Mouse (Mus musculus): Measurements from ENCODE around the gene Farsb.

Farsb gene

DNA sequence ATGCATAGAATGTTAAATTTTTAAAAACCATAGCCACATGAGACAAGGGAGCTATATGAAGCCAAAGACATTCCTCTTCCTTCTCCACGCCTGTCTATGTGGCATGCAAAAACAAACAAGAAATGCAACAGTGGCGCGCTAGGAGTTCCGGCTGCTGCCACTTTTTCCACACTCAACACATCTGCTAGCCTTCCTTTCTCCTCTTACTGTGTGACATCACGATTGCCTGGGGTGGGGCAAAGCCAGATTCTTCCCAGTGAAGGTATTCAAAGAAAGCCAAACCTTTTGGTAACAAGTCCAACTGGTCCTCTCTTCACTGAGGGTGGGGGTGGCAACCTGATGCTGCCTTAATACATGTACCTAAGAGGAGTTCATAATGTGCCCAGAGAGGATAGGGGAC is 66.9 kb downstream of the Farsb start:
- no peak for DNase-seq (ENCODE audit: low read depth in 2 of 2, low spot score in 2 of 2)

DNA sequence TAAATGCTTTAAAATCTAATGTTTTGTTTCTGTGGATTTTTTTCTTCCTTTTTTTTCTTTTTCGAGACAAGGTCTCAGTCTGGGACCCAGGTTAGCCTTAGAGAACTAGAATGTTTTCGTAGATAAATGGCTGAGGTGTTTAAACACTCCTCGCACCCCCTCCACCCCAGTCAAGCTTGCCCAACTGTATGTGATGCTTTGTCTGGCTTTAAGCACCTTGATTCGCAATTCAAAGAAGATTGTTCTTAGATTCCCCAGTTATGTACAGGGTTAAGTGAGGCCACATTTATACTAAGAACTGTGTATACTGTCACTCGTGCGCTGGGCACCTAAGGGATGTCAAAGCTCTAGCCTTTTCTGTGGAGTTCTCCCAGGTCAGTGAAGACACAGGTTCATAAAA is 68.4 kb downstream of the Farsb start:
- DNase-seq (ENCODE audit: low read depth in 2 of 2, low spot score in 2 of 2), result no peak

DNA sequence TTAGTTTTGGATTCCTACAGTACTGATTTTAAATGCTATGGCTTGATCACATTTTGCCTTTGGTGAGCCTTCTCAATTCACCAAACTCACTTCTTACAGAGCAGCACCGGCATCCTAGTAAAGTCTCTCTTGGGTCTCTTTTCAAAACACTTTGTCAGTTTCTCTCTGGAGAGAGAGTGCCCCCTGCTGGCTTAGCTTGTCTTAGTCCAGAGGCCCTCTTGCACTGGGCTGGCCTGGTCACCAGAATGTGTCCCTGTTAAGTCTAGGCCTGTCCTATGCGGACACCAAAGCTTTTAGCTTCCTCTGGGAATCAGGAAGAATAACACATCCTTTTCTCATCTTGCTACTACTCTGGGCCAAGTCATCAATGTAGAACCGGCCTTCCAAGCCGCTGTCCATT is 69.1 kb downstream of the Farsb start:
- DNase-seq (ENCODE audit: low read depth in 2 of 2, low spot score in 2 of 2), result no peak

DNA sequence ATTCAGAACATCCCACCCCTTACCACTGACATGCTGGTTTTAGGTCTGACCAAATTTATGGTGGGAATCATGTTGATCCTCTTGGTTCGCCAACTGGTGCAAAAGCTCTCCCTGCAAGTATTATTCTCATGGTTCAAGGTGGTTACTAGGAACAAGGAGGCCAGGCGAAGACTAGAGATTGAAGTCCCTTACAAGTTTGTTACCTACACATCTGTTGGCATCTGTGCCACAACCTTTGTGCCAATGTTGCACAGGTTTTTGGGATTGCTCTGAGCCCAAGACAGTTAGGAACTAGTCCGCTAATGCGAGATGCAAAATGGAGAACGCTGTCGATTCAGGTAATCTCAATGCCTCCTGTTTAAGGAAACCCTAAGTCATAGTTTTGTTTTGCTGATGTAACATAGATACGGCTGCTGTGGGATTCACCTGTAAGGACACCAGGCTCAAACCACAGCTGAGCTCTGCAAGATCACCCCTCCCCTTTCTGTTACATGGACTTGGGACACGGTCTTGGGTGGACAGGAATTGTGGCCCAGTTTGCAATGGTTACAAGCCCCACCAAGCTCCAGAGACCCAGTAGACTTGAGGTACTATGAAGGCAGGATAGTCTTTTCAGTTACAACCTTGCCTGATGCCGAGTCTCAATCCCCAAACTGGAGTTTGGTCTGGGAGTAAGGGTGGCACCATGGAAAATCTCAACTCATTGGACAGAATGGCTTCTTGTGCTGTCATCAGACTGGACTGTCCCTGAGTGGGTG is 71.4 kb downstream of the Farsb start:
- DNase-seq (ENCODE audit: low read depth in 2 of 2, low spot score in 2 of 2), result no peak

DNA sequence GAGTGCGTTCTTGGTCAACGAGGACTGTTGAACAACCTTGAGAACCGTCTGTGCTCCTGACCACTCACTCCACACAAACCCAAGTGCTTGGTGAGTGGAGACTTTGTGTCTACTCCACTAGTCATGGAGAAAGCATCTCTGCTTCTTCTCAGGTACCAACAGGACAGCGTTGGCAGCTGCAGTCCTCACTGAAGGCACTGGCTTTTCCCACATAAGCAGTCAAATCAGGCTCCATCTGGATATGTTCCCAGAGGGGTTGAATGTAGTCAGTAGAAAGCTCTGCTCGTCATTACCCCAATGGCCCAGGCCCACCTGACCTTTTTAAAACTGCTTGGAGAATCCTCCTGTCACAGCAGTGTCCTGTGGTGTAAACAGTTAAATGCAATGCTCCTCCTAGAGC is 74.3 kb downstream of the Farsb start:
- no peak for DNase-seq (ENCODE audit: low read depth in 2 of 2, low spot score in 2 of 2)

DNA sequence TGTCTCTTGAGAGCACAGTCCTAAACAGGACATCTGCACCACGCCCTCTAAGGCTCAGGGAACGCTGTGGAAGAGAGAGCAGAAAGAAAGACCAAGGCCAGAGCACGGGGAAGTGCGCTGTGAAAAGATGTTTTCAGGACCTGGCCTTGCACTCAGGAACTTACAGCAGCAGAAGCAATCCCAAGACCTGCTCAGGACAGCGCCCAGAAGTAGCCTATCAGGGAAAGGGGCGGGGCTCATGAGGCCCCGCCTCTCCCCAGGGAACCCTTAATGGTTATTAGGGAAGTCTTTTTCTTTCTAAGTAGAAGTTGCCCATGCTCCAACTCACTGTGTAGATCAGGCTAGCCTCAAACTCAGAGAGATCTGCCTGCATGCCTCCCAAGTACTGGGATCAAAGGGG is 76.0 kb downstream of the Farsb start:
- DNase-seq (ENCODE audit: low read depth in 2 of 2, low spot score in 2 of 2), result no peak

DNA sequence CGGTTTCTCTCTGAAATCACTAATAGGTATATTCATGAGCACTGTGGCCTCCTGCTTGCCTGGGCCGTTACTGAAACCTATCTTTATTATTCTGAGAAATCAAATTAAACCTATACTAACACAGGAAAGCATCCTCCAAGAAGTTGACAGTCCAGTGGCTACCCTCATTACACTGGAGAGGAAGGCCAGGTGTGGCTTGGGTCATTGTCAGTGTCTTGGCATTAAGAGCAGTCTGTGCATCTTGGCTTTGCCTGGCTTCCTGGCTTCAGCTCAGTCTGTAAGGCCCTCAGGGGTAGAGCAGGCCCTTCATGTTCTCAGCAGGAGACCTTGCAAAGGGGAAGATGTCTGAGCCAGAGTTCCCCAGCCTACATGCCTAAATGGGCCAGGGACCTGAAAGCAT is 79.3 kb downstream of the Farsb start:
- no peak for DNase-seq (ENCODE audit: low read depth in 2 of 2, low spot score in 2 of 2)

DNA sequence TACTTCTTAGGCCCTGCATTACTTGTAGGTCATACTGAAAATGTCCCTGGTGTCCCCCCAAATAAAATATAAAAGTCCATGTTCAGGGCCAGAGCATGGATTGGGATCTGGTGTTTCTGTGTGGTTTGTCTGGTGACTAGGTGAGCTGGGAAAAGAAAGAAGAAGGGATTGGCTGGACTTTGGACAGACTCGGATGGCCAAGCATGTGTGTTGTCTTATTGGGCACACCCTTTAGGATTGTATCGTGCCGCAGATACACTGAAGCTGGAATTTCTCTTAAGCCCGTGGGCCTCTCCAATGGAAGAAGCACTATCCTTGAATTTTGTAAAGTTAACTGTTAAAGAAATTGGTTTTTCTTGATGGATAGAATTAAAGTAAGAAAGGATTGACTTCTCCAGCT is 87.3 kb downstream of the Farsb start:
- no peak for DNase-seq (ENCODE audit: low read depth in 2 of 2, low spot score in 2 of 2)

DNA sequence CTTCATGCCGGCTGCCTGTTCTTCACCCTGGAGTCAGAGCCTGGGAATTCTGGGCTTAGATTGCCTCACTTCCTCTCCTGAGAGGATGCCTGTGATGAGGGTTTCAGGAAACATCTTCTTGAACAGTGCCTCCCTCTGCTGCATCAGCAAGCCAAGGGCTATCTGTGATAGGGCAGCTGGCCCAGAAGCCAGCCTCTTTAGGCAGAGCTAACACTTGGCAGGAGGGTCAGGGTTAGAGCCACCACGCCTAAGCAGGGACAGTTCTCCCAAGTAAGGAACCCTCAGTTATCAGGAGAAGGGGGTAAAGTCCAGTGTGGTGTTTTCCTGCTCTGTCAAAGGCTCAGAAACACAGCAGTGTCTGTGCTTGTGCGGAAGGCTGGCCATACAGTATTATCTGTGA is 88.9 kb downstream of the Farsb start:
- DNase-seq (ENCODE audit: low read depth in 2 of 2, low spot score in 2 of 2), result no peak

DNA sequence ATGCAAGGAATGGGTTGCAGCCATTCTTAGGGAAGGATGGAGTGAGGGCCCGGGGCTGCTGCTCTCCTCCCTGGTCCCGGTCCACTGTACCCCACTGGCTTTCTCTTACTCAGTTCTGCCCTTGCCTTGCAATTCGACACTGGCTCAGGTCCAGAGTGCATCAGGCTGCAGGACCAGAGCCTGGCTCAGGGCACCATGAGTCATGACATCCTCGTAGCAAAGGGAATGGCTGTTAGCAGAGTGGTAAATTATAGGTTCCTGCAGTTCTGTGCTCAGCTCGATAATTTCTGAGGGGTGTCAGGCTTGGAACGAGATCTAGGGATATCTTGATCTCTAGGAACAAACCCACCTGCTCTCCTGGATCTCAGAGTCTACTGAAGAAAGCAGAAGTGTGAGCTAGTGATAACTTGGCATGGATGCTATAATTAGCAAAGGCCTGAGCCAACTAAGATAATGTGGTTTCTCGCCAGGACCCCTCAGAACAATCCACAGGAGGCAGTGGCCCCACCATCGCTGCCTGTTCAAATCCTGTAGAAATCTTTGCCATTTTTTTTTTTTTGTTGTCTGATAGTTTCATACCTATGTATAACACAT is 92.3 kb downstream of the Farsb start:
- no peak for DNase-seq (ENCODE audit: low read depth in 2 of 2, low spot score in 2 of 2)

DNA sequence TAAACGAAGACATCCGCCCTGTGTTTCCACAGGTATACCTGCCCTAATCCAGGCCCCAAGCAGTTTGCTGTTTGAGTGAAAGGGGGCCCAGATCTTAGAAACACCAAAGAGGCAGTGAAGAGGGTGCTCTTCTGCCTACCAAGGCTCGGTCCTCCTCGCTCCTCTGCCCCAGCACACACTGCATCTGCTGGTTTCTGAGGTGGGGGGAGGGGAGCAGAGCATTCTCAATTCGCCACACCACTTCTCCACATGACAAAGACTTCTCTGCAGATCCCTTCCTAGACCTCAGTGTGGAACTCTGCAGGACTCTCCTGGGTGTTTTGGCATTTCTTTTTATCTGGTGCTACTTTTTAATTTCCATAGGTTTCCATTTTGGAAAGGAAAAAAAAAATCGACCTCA is 93.0 kb downstream of the Farsb start:
- DNase-seq (ENCODE audit: low read depth in 2 of 2, low spot score in 2 of 2), result no peak

DNA sequence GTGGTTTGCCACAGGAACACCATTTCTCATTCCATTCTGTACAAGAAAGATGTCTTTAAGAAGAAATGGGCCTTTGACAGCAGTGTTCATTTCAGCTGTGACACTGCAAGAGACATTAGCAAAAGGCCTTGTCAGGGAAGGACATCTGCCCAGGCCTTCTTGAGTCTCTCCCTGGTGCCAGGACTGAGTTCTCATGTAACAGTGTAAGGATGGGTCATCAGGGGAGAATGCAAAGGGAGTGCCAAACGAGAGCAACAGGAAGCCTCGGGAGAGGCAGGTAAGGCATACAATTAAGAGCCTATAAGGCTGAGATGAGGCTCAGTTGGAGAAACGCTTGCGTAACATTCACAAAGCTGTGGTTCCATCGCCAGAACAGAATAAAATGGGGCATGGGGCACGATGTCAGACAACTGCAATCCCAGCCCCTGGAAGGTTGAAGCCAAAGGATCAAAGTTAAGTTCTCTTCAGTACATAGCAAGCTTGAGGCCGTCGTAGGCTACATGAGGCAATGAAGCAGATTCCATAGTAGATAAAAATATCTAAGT is 93.4 kb downstream of the Farsb start:
- no peak for DNase-seq (ENCODE audit: low read depth in 2 of 2, low spot score in 2 of 2)

DNA sequence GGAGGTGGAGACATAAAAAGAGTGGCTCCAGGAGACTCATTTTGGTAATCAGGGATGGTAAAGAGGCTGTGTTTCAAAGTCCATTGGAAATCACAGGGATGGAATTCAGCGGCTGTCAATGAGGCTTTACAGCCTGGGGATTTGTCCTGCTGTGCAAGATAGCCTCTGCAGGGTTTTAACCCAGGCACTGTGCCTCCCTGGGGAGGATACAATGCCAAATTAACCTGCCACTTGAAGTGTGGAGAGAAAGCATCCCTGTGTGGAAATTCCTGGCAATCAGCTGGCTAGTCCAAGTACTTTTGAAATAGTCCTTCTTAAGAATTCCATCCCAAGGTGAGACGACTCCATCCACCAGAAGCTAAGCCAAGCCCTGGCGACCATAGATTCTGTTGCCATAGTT is 99.8 kb downstream of the Farsb start:
- DNase-seq (ENCODE audit: low read depth in 2 of 2, low spot score in 2 of 2), result no peak

DNA sequence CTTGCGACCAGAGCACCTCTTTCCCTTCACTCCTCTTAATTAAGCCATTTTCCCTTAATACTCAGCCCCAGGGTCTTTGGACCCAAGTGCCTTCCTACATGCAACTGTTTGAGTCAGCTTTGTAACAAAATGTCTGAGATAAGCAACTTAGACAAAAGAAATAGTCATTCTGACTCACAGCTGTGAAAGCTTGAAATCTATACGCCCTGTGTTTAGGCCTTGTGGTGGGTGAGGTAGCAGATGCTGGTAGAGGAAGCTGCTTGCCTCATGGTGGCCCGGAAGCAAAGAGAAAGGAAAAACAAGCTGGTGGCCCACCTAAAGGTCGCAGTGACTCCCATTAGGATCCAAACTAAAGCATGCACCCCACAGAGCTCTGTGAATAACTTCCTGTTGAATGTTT is 100.8 kb downstream of the Farsb start:
- no peak for DNase-seq (ENCODE audit: low read depth in 2 of 2, low spot score in 2 of 2)

DNA sequence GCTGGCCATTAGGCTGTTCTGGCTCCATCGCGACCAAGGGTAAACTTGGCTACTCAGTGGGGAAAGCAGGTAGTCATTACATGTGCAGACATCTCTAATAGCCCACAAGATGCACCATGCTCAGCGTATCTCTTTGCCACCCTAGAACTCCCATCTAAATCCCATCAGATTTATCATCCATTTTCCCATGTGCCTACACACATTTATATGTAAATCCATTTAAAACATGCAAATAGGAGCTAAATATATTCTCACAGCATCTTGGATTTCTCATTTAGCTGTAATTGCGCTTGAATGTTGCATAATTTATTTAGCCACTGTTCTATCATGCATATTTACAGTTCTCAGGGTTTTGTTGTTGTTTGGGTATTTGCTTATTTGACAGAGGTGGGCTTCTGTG is 107.7 kb downstream of the Farsb start:
- DNase-seq (ENCODE audit: low read depth in 2 of 2, low spot score in 2 of 2), result no peak

DNA sequence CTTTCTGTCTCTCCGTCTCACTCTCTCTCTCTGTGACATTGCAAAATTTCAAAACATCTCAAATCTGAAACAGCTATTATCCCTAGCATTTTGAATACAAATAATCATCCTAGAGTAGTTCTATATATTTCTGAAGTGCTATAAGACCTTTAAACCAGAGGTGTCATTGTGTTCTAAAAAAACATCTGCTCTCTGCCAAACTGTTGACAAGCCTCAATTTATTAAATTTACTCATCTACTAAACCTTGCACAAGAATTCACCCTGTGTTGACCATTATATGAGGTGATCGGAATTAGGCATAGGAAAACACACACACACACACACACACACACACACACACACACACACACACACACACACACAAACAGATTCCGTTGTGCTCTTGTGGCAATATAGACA is 113.6 kb downstream of the Farsb start:
- no peak for DNase-seq (ENCODE audit: low read depth in 2 of 2, low spot score in 2 of 2)

DNA sequence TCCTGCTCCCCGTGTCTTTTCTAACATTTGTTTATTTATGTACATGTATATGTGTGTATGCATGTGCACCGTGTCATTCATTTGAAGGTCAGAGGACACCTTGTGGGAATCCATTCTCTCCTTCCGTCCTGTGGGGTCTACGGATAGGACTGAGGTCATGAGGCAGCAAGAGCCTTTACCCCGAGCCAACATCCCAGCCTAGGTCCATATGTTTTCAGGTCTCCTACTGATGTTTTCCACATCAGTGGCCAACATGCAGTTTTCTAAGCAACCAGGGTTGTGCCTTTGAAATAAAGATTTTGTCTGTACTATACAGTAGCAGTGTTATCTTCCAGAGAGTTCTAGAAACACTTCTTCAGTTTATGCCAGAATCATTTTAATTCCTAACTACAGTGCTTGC is 114.9 kb downstream of the Farsb start:
- DNase-seq (ENCODE audit: low read depth in 2 of 2, low spot score in 2 of 2), result no peak

DNA sequence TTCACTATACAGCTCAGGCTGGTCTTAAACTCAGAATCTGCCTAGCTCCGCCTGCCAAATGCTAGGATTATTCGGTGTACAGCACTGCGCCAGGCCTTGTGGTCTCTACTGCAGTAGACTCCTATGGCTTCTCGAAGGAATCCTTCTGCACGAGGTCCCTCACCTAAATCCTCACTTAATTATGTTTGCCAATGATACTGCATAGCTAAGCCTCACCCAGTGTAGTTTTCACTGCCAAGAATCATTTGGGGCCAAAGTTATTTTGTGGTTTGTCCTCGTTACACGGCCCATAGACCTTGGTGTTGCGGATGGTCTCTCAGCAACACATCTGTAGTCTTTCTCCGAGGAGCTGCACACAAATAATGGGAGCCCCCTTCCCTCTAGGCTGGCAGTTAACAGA is 116.4 kb downstream of the Farsb start:
- DNase-seq (ENCODE audit: low read depth in 2 of 2, low spot score in 2 of 2), result no peak

DNA sequence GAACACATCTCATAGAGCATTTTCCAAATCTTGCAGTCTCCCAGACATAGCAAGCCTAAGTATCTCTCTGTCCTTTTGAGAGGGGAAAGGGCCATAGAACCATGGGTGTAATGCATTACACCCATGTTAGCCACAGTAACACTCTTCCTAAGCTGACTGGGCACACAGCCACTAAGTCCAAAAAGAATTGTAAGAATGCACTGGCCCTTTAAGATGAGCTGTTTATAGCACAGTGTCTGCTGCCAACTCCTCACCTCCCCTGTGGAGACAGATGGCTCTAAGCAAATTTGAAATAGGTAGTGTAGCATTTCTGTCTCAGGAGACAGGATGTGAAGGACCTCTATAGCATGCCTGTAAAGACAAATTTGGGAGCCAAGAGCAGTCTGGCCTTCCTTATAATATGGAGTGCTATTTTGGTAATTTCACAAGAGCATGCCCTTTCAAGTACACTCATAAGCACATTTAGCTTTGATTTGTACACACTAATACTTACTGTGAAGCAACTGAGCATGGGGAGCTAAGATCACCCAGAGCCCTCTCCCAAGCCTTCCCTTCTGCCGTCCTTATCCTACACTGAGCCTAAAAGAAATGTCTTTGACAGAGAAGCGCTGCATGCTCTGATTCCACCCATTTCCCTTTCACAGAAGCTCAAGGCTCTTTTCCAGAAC is 117.0 kb downstream of the Farsb start:
- DNase-seq (ENCODE audit: low read depth in 2 of 2, low spot score in 2 of 2), result no peak

DNA sequence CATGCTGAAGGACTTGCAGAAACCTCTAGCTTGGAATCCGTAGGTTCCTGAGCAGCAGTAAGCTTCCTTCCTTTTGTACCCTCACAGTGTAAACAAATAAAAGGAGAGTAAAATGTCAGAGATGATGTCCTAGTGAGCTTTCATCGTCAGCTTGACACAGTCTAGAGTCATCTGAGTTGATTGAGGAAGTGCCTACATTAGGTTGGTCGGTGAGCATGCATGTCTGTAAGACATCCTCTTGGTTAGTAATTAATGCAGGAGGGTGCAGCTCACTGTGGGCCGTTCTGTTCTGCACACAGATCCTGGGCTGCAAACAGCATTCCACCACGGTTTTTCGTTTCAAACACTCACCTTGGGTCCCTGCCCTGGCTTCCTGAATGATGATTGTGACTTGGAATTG is 118.6 kb downstream of the Farsb start:
- no peak for DNase-seq (ENCODE audit: low read depth in 2 of 2, low spot score in 2 of 2)
